Mouse (Mus musculus) limb, embryonic 11.5 days (tissue): ENCODE results near the gene Pcbp1. TPM values are rescaled to one million over a fixed set of nuclear protein-coding genes. Genes with fewer than 3 reads are reported as not detected.

Experiments used
- ATAC-seq: fragments of 200-750 bp; cut with Nextera tagmentation; 2 replicates; pipeline ENCODE4 v1.8.0; 2017; ENCODE audit warnings: low read depth; ENCODE audit not compliant: insufficient number of reproducible peaks, low FRiP score, low TSS enrichment
- DNase-seq: peaks from one replicate; pipeline ENCODE4 v3.0.0-alpha.2; 2015; ENCODE audit warnings: low spot score
- H3K27ac ChIP-seq: fragments of 300-500 bp; sonication (generic); replicated peaks from 2 replicates; pipeline ENCODE4 v1.5.1; 2014; ENCODE audit warnings: low read depth, mild to moderate bottlenecking, low read length
- H3K27me3 ChIP-seq: fragments of 300-500 bp; sonication (generic); 2 replicates; pipeline ENCODE4 v1.6.1; 2014; ENCODE audit warnings: mild to moderate bottlenecking, low read length, mixed read lengths; ENCODE audit not compliant: control insufficient read depth, insufficient read depth
- H3K36me3 ChIP-seq: fragments of 300-500 bp; sonication (generic); 2 replicates; pipeline ENCODE4 v1.6.1; 2014; ENCODE audit warnings: mild to moderate bottlenecking, low read length, moderate library complexity, mixed read lengths; ENCODE audit not compliant: control insufficient read depth, insufficient read depth
- H3K4me1 ChIP-seq: fragments of 300-500 bp; sonication (generic); 2 replicates; pipeline ENCODE4 v1.6.1; 2014; ENCODE audit warnings: low read length, mixed read lengths; ENCODE audit not compliant: control insufficient read depth, insufficient read depth
- H3K4me2 ChIP-seq: fragments of 300-500 bp; sonication (generic); 2 replicates; pipeline ENCODE4 v1.6.1; 2014; ENCODE audit warnings: low read depth, mild to moderate bottlenecking, moderate library complexity; ENCODE audit not compliant: severe bottlenecking
- H3K4me3 ChIP-seq: fragments of 300-500 bp; sonication (generic); 2 replicates; pipeline ENCODE4 v1.5.1; 2014; ENCODE audit warnings: low read depth, low read length
- H3K9ac ChIP-seq: fragments of 300-500 bp; sonication (generic); 2 replicates; pipeline ENCODE4 v1.6.1; 2014; ENCODE audit warnings: mild to moderate bottlenecking, low read length
- H3K9me3 ChIP-seq: fragments of 300-500 bp; sonication (generic); 2 replicates; pipeline ENCODE4 v1.6.1; 2016; ENCODE audit warnings: low read length; ENCODE audit not compliant: control insufficient read depth
- WGBS: fragments of 180-500 bp; shearing (Covaris S2); extraction: QIAGEN DNeasy Blood & Tissue Kit; methylation state at CpG from one replicate; pipeline ENCODE4 v1.1.7; 2014; 5-methylcytosine and 5-hydroxymethylcytosine counted together
- polyA plus RNA-seq: library from polyadenylated mRNA; unstranded; fragments of >200 nt; fragmentation: Nextera tagmentation; extraction: Ambion mirVana; gene quantifications from 2 replicates; pipeline ENCODE4 v1.2.1, GENCODE M21; 2014

Gene Pcbp1
- polyA plus RNA-seq, 1 experiment from 2014 or later: 499 TPM

GRCm38 (mm10) chr6:86550587-86550986 is 24.5 kb upstream of the Pcbp1 start:
- WGBS: 90% methylated on average over 1 of the region's 1 CpGs
- H3K27me3 ChIP-seq: no peaks in the 10 kb centered on the region
- no peak overlapping the region for H3K4me3 ChIP-seq
- no peak overlapping the region for H3K9ac ChIP-seq
- ATAC-seq: no peak
- H3K4me1 ChIP-seq: no peaks in the 10 kb centered on the region
- peaks cover 13% of the 10 kb centered on the region for H3K36me3 ChIP-seq
- no peaks in the 10 kb centered on the region for H3K9me3 ChIP-seq
- no peak overlapping the region for H3K27ac ChIP-seq
- no peak for DNase-seq
- H3K4me2 ChIP-seq: no peak overlapping the region

DNA sequence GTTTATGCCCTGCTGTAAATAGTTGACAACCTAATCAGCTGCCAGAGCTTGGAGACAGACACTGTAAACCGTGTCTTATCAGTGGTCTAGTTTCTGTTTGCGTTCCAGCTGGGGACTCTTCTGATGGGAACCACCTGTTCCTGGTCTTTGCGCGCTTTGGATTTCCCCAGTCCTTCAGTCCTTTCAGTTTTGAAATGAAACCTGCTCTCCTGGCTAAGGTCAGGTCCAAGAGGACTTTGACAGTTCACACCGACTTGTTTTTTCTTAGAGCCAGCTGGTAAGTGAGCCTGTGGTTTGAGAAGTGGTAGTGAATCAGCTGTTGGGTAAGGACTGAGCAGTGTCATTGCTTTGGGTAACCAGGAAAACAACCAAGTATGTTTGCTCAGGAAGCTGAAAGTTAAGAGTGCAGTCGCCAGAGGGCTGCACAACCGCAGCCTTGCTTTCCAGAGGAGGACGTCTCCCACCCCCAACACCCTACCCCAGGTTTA is 21.8 kb upstream of the Pcbp1 start:
- 79% methylated on average over 8 of the region's 8 CpGs for WGBS
- no peak overlapping the region for H3K4me2 ChIP-seq
- H3K27ac ChIP-seq: no peak overlapping the region
- no peaks in the 10 kb centered on the region for H3K9me3 ChIP-seq
- DNase-seq (no peak), ATAC-seq (no peak)
- peaks cover 12% of the 10 kb centered on the region for H3K36me3 ChIP-seq
- no peak overlapping the region for H3K9ac ChIP-seq
- no peaks in the 10 kb centered on the region for H3K4me1 ChIP-seq
- H3K27me3 ChIP-seq: no peaks in the 10 kb centered on the region
- no peak overlapping the region for H3K4me3 ChIP-seq

DNA sequence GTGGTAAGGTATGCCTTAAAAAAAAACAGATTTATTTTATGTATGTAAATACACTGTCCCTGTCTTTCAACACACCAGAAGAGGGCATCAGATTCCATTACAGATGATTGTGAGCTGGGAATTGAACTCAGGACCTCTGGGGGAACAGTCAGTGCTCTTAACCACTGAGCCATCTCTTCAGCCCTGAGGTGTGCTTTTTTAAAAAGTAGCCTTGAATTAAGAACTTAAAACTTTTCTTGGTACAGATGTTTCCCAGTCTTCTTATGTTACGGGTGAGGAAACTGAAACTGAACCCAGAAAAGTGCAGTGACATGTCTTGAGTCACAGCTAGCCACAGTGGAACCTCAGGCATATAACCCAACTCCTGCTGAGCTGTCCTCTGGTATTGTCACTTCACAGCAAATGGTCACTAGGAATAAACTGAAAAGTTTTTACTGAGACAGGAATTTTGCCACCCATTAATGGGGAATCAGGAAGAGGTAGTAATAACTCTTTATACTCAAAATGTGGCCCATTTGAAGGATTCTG is 21.2 kb upstream of the Pcbp1 start:
- Histone ChIP-seq H3K36me3 (peaks cover 12% of the 10 kb centered on the region), H3K4me3 (no peak overlapping the region), H3K9ac (no peak overlapping the region), H3K4me1 (no peaks in the 10 kb centered on the region), H3K27me3 (no peaks in the 10 kb centered on the region), H3K4me2 (no peak overlapping the region), H3K27ac (no peak overlapping the region), H3K9me3 (no peaks in the 10 kb centered on the region)
- 95% methylated on average over 1 of the region's 1 CpGs for WGBS
- ATAC-seq (no peak), DNase-seq (no peak)

- Histone ChIP-seq H3K4me3 (no peak overlapping the region), H3K4me2 (no peak overlapping the region), H3K36me3 (peaks cover 9% of the 10 kb centered on the region), H3K27ac (no peak overlapping the region), H3K4me1 (no peaks in the 10 kb centered on the region), H3K27me3 (no peaks in the 10 kb centered on the region), H3K9ac (no peak overlapping the region), H3K9me3 (no peaks in the 10 kb centered on the region)
- WGBS: 52% methylated on average over 4 of the region's 4 CpGs
- DNase-seq (no peak), ATAC-seq (no peak)
These were observed 19.1 kb upstream of the Pcbp1 start for GRCm38 (mm10) chr6:86545236-86545635.

DNA sequence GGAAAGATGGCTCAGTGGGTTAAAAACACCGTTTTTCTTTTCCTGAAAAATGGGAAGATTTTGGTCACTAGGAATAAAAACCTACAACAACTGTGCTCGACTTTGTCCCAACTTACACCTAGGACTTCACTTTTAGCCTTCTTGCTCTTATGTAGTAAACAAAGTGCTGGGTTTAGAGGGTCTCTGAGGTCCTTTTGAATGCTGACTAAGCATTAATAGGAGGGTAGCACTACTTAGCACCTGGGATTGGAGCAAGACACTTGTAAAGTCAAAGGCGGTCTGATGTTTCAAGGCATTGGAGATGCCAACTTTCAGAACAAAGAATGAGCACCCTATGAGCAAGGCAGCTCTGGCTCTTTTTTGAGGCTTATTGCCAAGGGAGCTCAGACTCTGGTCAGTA is 17.7 kb upstream of the Pcbp1 start:
- Histone ChIP-seq H3K9me3 (no peaks in the 10 kb centered on the region), H3K4me1 (no peaks in the 10 kb centered on the region), H3K27ac (no peak overlapping the region), H3K4me3 (no peak overlapping the region), H3K27me3 (no peaks in the 10 kb centered on the region), H3K36me3 (peaks cover 8% of the 10 kb centered on the region), H3K9ac (no peak overlapping the region), H3K4me2 (no peak overlapping the region)
- no peak for ATAC-seq
- WGBS: 90% methylated on average over 3 of the region's 3 CpGs
- DNase-seq: no peak

DNA sequence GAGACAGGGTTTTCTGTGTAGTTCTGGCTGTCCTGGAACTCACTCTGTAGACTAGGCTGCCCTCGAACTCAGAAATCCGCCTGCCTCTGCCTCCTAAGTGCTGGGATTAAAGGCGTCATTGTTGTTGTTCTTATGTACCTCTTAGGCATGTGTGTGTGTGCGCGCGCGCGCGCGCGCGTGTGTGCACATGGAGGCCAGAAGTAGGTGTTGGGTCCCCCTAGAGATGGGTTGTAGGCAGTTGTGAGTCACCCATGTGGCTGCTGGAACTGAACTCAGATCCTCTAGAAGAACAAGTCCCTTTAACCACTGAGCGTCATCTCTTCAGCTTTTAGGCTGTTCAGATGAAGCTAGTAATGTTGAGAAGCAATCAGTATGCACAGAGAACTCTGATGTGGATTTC is 16.9 kb upstream of the Pcbp1 start:
- no peak for ATAC-seq
- H3K4me1 ChIP-seq: no peaks in the 10 kb centered on the region
- peaks cover 7% of the 10 kb centered on the region for H3K36me3 ChIP-seq
- H3K27me3 ChIP-seq: no peaks in the 10 kb centered on the region
- no peak overlapping the region for H3K27ac ChIP-seq
- no peaks in the 10 kb centered on the region for H3K9me3 ChIP-seq
- no peak overlapping the region for H3K4me2 ChIP-seq
- no peak overlapping the region for H3K4me3 ChIP-seq
- no peak for DNase-seq
- 96% methylated on average over 13 of the region's 13 CpGs for WGBS
- no peak overlapping the region for H3K9ac ChIP-seq

DNA sequence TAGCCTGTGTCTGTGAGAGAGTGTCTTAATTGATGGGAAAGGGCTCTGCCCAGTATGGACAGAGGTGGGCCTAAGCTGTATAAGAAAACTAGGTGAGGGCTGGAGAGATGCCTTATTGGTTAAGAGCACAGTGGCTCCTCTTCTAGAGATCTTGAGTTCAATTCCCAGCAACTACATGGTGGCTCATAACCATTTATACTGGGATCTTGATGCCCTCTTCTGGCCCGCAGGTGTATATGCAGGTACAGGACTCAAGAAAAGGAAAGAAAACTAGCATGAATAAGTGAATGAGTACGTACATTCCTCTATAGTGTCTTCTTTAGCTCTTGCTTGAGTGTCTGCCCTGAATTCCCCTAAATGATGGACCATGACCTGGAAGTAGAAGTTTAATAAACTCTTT is 15.5 kb upstream of the Pcbp1 start:
- no peaks in the 10 kb centered on the region for H3K4me1 ChIP-seq
- H3K27ac ChIP-seq: no peak overlapping the region
- no peak overlapping the region for H3K4me3 ChIP-seq
- H3K4me2 ChIP-seq: no peak overlapping the region
- no peaks in the 10 kb centered on the region for H3K27me3 ChIP-seq
- H3K36me3 ChIP-seq: peaks cover 5% of the 10 kb centered on the region
- WGBS: 88% methylated on average over 2 of the region's 2 CpGs
- H3K9ac ChIP-seq: no peak overlapping the region
- ATAC-seq (no peak), DNase-seq (no peak)
- no peaks in the 10 kb centered on the region for H3K9me3 ChIP-seq

- DNase-seq (no peak), ATAC-seq (no peak)
- Histone ChIP-seq H3K4me3 (no peak overlapping the region), H3K27ac (no peak overlapping the region), H3K27me3 (no peaks in the 10 kb centered on the region), H3K36me3 (peaks cover 2% of the 10 kb centered on the region; the same call in 1 of the 2 replicates), H3K4me1 (peaks cover 2% of the 10 kb centered on the region; the same call in 1 of the 2 replicates), H3K9me3 (no peaks in the 10 kb centered on the region), H3K4me2 (no peak overlapping the region), H3K9ac (no peak overlapping the region)
- 83% methylated on average over 1 of the region's 1 CpGs for WGBS
These were observed 2.3 kb upstream of the Pcbp1 start for GRCm38 (mm10) chr6:86528451-86528785.
